Mouse (Mus musculus) forebrain, postnatal 0 days (tissue): ENCODE measurements around the gene Pla2g2e. TPM values are rescaled to one million over a fixed set of nuclear protein-coding genes. Genes with fewer than 3 reads are reported as not detected.

Experiments
- ATAC-seq: fragments of 200-750 bp; cut with Nextera tagmentation; 2 replicates; pipeline ENCODE4 v1.8.0; 2017; ENCODE audit warnings: mild to moderate bottlenecking, moderate library complexity
- DNase-seq: peaks from one replicate; pipeline ENCODE4 v3.0.0-alpha.2; 2015
- H3K27ac ChIP-seq: fragments of 300-500 bp; sonication (generic); 2 replicates; pipeline ENCODE4 v1.5.1; 2014; ENCODE audit warnings: low read depth, mild to moderate bottlenecking, antibody characterized with exemption, low read length, moderate library complexity, mixed read lengths
- H3K27me3 ChIP-seq: fragments of 300-500 bp; sonication (generic); 2 replicates; pipeline ENCODE4 v1.6.1; 2014; ENCODE audit warnings: mild to moderate bottlenecking, low read length, mixed read lengths; ENCODE audit not compliant: insufficient read depth
- H3K36me3 ChIP-seq: fragments of 300-500 bp; sonication (generic); 2 replicates; pipeline ENCODE4 v1.6.1; 2014; ENCODE audit warnings: mild to moderate bottlenecking, moderate library complexity; ENCODE audit not compliant: insufficient read depth
- H3K4me1 ChIP-seq: fragments of 300-500 bp; sonication (generic); 2 replicates; pipeline ENCODE4 v1.6.1; 2014; ENCODE audit warnings: antibody characterized with exemption; ENCODE audit not compliant: insufficient read depth
- H3K4me2 ChIP-seq: fragments of 300-500 bp; sonication (generic); 2 replicates; pipeline ENCODE4 v1.6.1; 2014; ENCODE audit warnings: low read depth, mild to moderate bottlenecking, moderate library complexity
- H3K4me3 ChIP-seq: fragments of 300-500 bp; sonication (generic); 2 replicates; pipeline ENCODE4 v1.5.1; 2014; ENCODE audit warnings: low read depth, low read length, mixed read lengths
- H3K9ac ChIP-seq: fragments of 300-500 bp; sonication (generic); 2 replicates; pipeline ENCODE4 v1.6.1; 2014; ENCODE audit warnings: mild to moderate bottlenecking
- H3K9me3 ChIP-seq: fragments of 300-500 bp; sonication (generic); 2 replicates; pipeline ENCODE4 v1.6.1; 2016; ENCODE audit warnings: low read length
- CTCF ChIP-seq: sonication (generic); IDR thresholded peaks from 2 replicates; pipeline ENCODE4 v1.5.1; 2016; ENCODE audit warnings: antibody characterized with exemption, control low read depth, low read depth
- WGBS: fragments of 180-500 bp; shearing (Covaris S2); extraction: QIAGEN DNeasy Blood & Tissue Kit; methylation state at CpG from one replicate; pipeline ENCODE4 v1.1.7; 2014; 5-methylcytosine and 5-hydroxymethylcytosine counted together
- polyA plus RNA-seq: library from polyadenylated mRNA; unstranded; fragments of >200 nt; fragmentation: Nextera tagmentation; extraction: Ambion mirVana; gene quantifications from 2 replicates; pipeline ENCODE4 v1.2.1, GENCODE M21; 2015
- total RNA-seq: library from RNA; depleted of rRNA; stranded (reverse); fragments of >200 nt; gene quantifications from 2 replicates; pipeline ENCODE4 v1.2.3, GENCODE M21; 2014; rRNA removed

Gene Pla2g2e
- total RNA-seq = not detected in 2 replicates
- not detected in 2 replicates for polyA plus RNA-seq

- DNase-seq = no peak
- H3K9ac ChIP-seq = no peak within 1 kb of the TSS
- H3K27me3 ChIP-seq = no peaks in the 10 kb centered on the region
- H3K4me3 ChIP-seq = no peak within 1 kb of the TSS
- H3K36me3 ChIP-seq = no peaks in the 10 kb centered on the region
- 83% methylated on average over 4 of the region's 4 CpGs for WGBS
- H3K4me1 ChIP-seq = no peaks in the 10 kb centered on the region
- H3K9me3 ChIP-seq = no peaks in the 10 kb centered on the region
- no peak for ATAC-seq
- H3K27ac ChIP-seq = no peak within 1 kb of the TSS
- no peak within 1 kb of the TSS for H3K4me2 ChIP-seq
- TF ChIP-seq CTCF = no peak
Observed at GRCm38 (mm10) chr4:138877731-138878130, at the start of gene Pla2g2e. TSS of gene Pla2g2e (plus strand) at chr4:138877942.

- no peak for TF ChIP-seq CTCF
- no peaks in the 10 kb centered on the region for H3K27me3 ChIP-seq
- ATAC-seq = no peak
- H3K9me3 ChIP-seq = peaks cover 5% of the 10 kb centered on the region; the same call in 1 of the 2 replicates
- H3K4me3 ChIP-seq = no peak overlapping the region
- no peak overlapping the region for H3K4me2 ChIP-seq
- H3K9ac ChIP-seq = no peak overlapping the region
- no peaks in the 10 kb centered on the region for H3K4me1 ChIP-seq
- H3K27ac ChIP-seq = no peak overlapping the region
- no peak for DNase-seq
- no peaks in the 10 kb centered on the region for H3K36me3 ChIP-seq
- WGBS = 44% methylated on average over 6 of the region's 6 CpGs
Observed at GRCm38 (mm10) chr4:138839806-138840205, 37.9 kb upstream of the Pla2g2e start.

GRCm38 (mm10) chr4:138840726-138841125 is 37.0 kb upstream of the Pla2g2e start:
- DNase-seq (no peak), ATAC-seq (no peak)
- Histone ChIP-seq H3K4me1 (no peaks in the 10 kb centered on the region), H3K4me3 (no peak overlapping the region), H3K36me3 (no peaks in the 10 kb centered on the region), H3K4me2 (no peak overlapping the region), H3K9ac (no peak overlapping the region), H3K9me3 (peaks cover 5% of the 10 kb centered on the region; the same call in 1 of the 2 replicates), H3K27ac (no peak overlapping the region), H3K27me3 (no peaks in the 10 kb centered on the region)
- 72% methylated on average over 8 of the region's 8 CpGs for WGBS
- no peak for TF ChIP-seq CTCF

GRCm38 (mm10) chr4:138841386-138841785 is 36.4 kb upstream of the Pla2g2e start:
- no peak for TF ChIP-seq CTCF
- H3K27me3 ChIP-seq = no peaks in the 10 kb centered on the region
- WGBS = 38% methylated on average over 7 of the region's 7 CpGs
- DNase-seq (peak; percentile 86), ATAC-seq (peak; percentile 69; the same call in 1 of the 2 replicates)
- H3K4me3 ChIP-seq = no peak overlapping the region
- no peaks in the 10 kb centered on the region for H3K4me1 ChIP-seq
- H3K27ac ChIP-seq = no peak overlapping the region
- H3K9me3 ChIP-seq = peaks cover 5% of the 10 kb centered on the region; the same call in 1 of the 2 replicates
- H3K9ac ChIP-seq = no peak overlapping the region
- no peaks in the 10 kb centered on the region for H3K36me3 ChIP-seq
- no peak overlapping the region for H3K4me2 ChIP-seq

- peaks cover 4% of the 10 kb centered on the region; the same call in 1 of the 2 replicates for H3K27me3 ChIP-seq
- H3K27ac ChIP-seq = no peak overlapping the region
- WGBS = 6% methylated on average over 4 of the region's 4 CpGs
- H3K9me3 ChIP-seq = no peaks in the 10 kb centered on the region
- no peak overlapping the region for H3K4me2 ChIP-seq
- H3K9ac ChIP-seq = no peak overlapping the region
- no peaks in the 10 kb centered on the region for H3K36me3 ChIP-seq
- peak; percentile 100 for TF ChIP-seq CTCF
- ATAC-seq (peak; percentile 87), DNase-seq (peak; percentile 92)
- H3K4me3 ChIP-seq = no peak overlapping the region
- no peaks in the 10 kb centered on the region for H3K4me1 ChIP-seq
Observed at GRCm38 (mm10) chr4:138851463-138851862, 26.3 kb upstream of the Pla2g2e start.

GRCm38 (mm10) chr4:138852961-138853360 is 24.8 kb upstream of the Pla2g2e start:
- Histone ChIP-seq H3K4me1 (no peaks in the 10 kb centered on the region), H3K9ac (no peak overlapping the region), H3K4me2 (no peak overlapping the region), H3K9me3 (no peaks in the 10 kb centered on the region), H3K36me3 (no peaks in the 10 kb centered on the region), H3K27me3 (peaks cover 4% of the 10 kb centered on the region; the same call in 1 of the 2 replicates), H3K27ac (no peak overlapping the region), H3K4me3 (no peak overlapping the region)
- ATAC-seq (no peak), DNase-seq (no peak)
- 77% methylated on average over 6 of the region's 6 CpGs for WGBS
- TF ChIP-seq CTCF = no peak

- H3K27ac ChIP-seq = peak overlapping the region; percentile 71
- peak; percentile 60 for DNase-seq
Observed at GRCm38 (mm10) chr4:138855092-138855632, 22.6 kb upstream of the Pla2g2e start.

More at GRCm38 (mm10) chr4:138855092-138855632, 22.6 kb upstream of the Pla2g2e start:
- Histone ChIP-seq H3K4me3 (no peak overlapping the region), H3K9ac (no peak overlapping the region), H3K4me2 (no peak overlapping the region), H3K9me3 (no peaks in the 10 kb centered on the region), H3K36me3 (no peaks in the 10 kb centered on the region), H3K4me1 (no peaks in the 10 kb centered on the region), H3K27me3 (peaks cover 4% of the 10 kb centered on the region; the same call in 1 of the 2 replicates)
- no peak for ATAC-seq
- whole genome bisulfite sequencing = 72% methylated on average over 9 of the region's 9 CpGs
- no peak for TF ChIP-seq CTCF
